16 mouse cellular contexts compared by ENCODE assay signal in genomic region chr6:40465710-40466109, GRCm38 (mm10). TPM values are rescaled to one million over a fixed set of nuclear protein-coding genes. Genes with fewer than 3 reads are reported as not detected.
DNase-seq lines count a peak whose midpoint lies in the region; ATAC-seq and TF ChIP-seq lines count a peak whose summit lies in the region.
"Had no signal": no experiment of that assay in that cellular context is flagged by ENCODE, and none has a peak within 500 bp of the region (broad histone marks: within the 10 kb centered on the region; RNA-seq: fewer than 3 reads in every experiment).

No protein-coding gene starts in this region.

- no peak overlapping the region for H3K27ac ChIP-seq in kidney, postnatal 0 days
- no peak overlapping the region for H3K27ac ChIP-seq in kidney, embryonic 15.5 days
- H3K27ac ChIP-seq in gastrocnemius, adult 2 months, result no peak overlapping the region
- H3K27ac ChIP-seq: liver, embryonic 15.5 days had no signal

- no peak overlapping the region for H3K9ac ChIP-seq in kidney, postnatal 0 days (ENCODE audit: low read depth, low read length)
- H3K9ac ChIP-seq in kidney, embryonic 15.5 days, result no peak overlapping the region
- H3K9ac ChIP-seq: liver, embryonic 15.5 days had no signal

- H3K27me3 ChIP-seq in kidney, postnatal 0 days (ENCODE audit: insufficient read depth, low read length), result no peaks in the 10 kb centered on the region
- peaks cover 7% of the 10 kb centered on the region; the same call in 1 of the 2 replicates for H3K27me3 ChIP-seq in kidney, embryonic 15.5 days
- H3K27me3 ChIP-seq: liver, embryonic 15.5 days had no signal

- no peak for ATAC-seq in kidney, postnatal 0 days (replicated peaks; ENCODE audit: low FRiP score, low read depth)
- ATAC-seq in kidney, embryonic 15.5 days (replicated peaks; ENCODE audit: low FRiP score), result no peak
- ATAC-seq: midbrain, embryonic 16.5 days had no signal

- no peaks in the 10 kb centered on the region for H3K36me3 ChIP-seq in kidney, postnatal 0 days (ENCODE audit: insufficient read depth, low read length)
- no peaks in the 10 kb centered on the region for H3K36me3 ChIP-seq in kidney, embryonic 15.5 days
- H3K36me3 ChIP-seq: liver, embryonic 15.5 days had no signal

- H3K4me3 ChIP-seq in kidney, postnatal 0 days (replicated peaks; ENCODE audit: low read depth, low read length), result no peak overlapping the region
- H3K4me3 ChIP-seq in kidney, embryonic 15.5 days (replicated peaks), result no peak overlapping the region
- no peak overlapping the region for H3K4me3 ChIP-seq in gastrocnemius, adult 2 months
- H3K4me3 ChIP-seq: liver, embryonic 15.5 days had no signal

- 58% methylated on average over 6 of the region's 6 CpGs for WGBS in kidney, postnatal 0 days
- WGBS in kidney, embryonic 15.5 days, result 55% methylated on average over 6 of the region's 6 CpGs

- H3K4me1 ChIP-seq in kidney, postnatal 0 days (replicated peaks; ENCODE audit: insufficient read depth, low read length), result no peaks in the 10 kb centered on the region
- 0 out of 2 replicates have a peak, but pooled peaks cover 2% of the 10 kb centered on the region for H3K4me1 ChIP-seq in kidney, embryonic 15.5 days
- H3K4me1 ChIP-seq: liver, embryonic 15.5 days had no signal

- intact Hi-C loops in gastrocnemius, adult 2 months (cut with DNase I), result loop anchor here (10.0 kb wide), 1 partner anchor 651 kb away; the partner anchor contains the start of gene Mrps33

- peak; percentile 15 for DNase-seq in kidney, postnatal 0 days (ENCODE audit: low spot score)
- DNase-seq in 416B (ENCODE audit: low read depth) (peak; percentile 32), ES-CJ7 (ENCODE audit: low read depth, low spot score) (peak; percentile 39)
- peak; percentile 15 for DNase-seq in lung, postnatal 36 days
- no peak for DNase-seq in gastrocnemius, adult 2 months
- no peak for DNase-seq in ovary, postnatal 14 days (ENCODE audit: low spot score)
- DNase-seq in right cerebral cortex, adult 18-20 months, result no peak
- DNase-seq: adrenal gland, postnatal 25 days; cerebellum, adult 9-11 months had no signal

- H3K4me2 ChIP-seq in kidney, postnatal 0 days (ENCODE audit: low read length), result no peak overlapping the region
- H3K4me2 ChIP-seq in kidney, embryonic 15.5 days, result no peak overlapping the region
- H3K4me2 ChIP-seq: liver, embryonic 15.5 days had no signal

- peak; percentile 58 for TF ChIP-seq CTCF in kidney, postnatal 0 days (IDR thresholded peaks at IDR 0.05; ENCODE audit: low read depth)
- no peak; the same call in 1 of the 2 replicates for TF ChIP-seq CTCF in gastrocnemius, adult 2 months (IDR thresholded peaks at IDR 0.05)

- H3K9me3 ChIP-seq in kidney, postnatal 0 days (replicated peaks; ENCODE audit: low read length), result no peaks in the 10 kb centered on the region
- H3K9me3 ChIP-seq in kidney, embryonic 15.5 days (replicated peaks), result no peaks in the 10 kb centered on the region
- H3K9me3 ChIP-seq: liver, embryonic 15.5 days had no signal

RNA-seq across cellular contexts. Expression of gene Ssbp1, which starts 5.4 kb away (rescaled TPM):
- polyA plus RNA-seq in kidney, postnatal 0 days (2015; fragmentation: Nextera tagmentation; extraction: Ambion mirVana), result 184 and 196 TPM in 2 replicates
- polyA plus RNA-seq in kidney, embryonic 15.5 days (2015; fragmentation: Nextera tagmentation; extraction: Ambion mirVana), result 171 and 178 TPM in 2 replicates
- total RNA-seq in gastrocnemius, adult 2 months (2021), result 10 to 100 TPM; 24.7 to 29.6 TPM

RNA-seq across cellular contexts. Expression of gene Tas2r137, which starts 25.3 kb away (rescaled TPM):
- polyA plus RNA-seq in kidney, postnatal 0 days (2015; fragmentation: Nextera tagmentation; extraction: Ambion mirVana), result not detected in 2 replicates
- polyA plus RNA-seq in kidney, embryonic 15.5 days (2015; fragmentation: Nextera tagmentation; extraction: Ambion mirVana), result not detected in 2 replicates
- total RNA-seq in gastrocnemius, adult 2 months (2021), result not detected
- total RNA-seq: left cerebral cortex, adult 18-20 months had no signal
- polyA plus RNA-seq: heart, embryonic 16.5 days; liver, embryonic 15.5 days; midbrain, embryonic 16.5 days; stomach, embryonic 14.5 days had no signal

RNA-seq across cellular contexts. Expression of gene Wee2, which starts 26.8 kb away (rescaled TPM):
- 0.04 TPM in 1 of 2 replicates, not detected in the other for polyA plus RNA-seq in kidney, postnatal 0 days (2015; fragmentation: Nextera tagmentation; extraction: Ambion mirVana)
- 0.06 TPM in 1 of 2 replicates, not detected in the other for polyA plus RNA-seq in kidney, embryonic 15.5 days (2015; fragmentation: Nextera tagmentation; extraction: Ambion mirVana)
- total RNA-seq in gastrocnemius, adult 2 months (2021), result not detected
- total RNA-seq: adrenal gland, postnatal 25 days; ES-E14 had no signal
- polyA plus RNA-seq: heart, embryonic 16.5 days; liver, embryonic 15.5 days; stomach, embryonic 14.5 days had no signal

RNA-seq across cellular contexts. Expression of gene Tas2r108, which starts 27.6 kb away (rescaled TPM):
- polyA plus RNA-seq in kidney, postnatal 0 days (2015; fragmentation: Nextera tagmentation; extraction: Ambion mirVana), result not detected in 2 replicates
- not detected in 2 replicates for polyA plus RNA-seq in kidney, embryonic 15.5 days (2015; fragmentation: Nextera tagmentation; extraction: Ambion mirVana)
- not detected for total RNA-seq in gastrocnemius, adult 2 months (2021)
- total RNA-seq: adrenal gland, postnatal 25 days had no signal
- polyA plus RNA-seq: heart, embryonic 16.5 days; liver, embryonic 15.5 days; midbrain, embryonic 16.5 days had no signal

RNA-seq across cellular contexts. Expression of gene E330009J07Rik, which starts 29.8 kb away (rescaled TPM):
- polyA plus RNA-seq in kidney, postnatal 0 days (2015; fragmentation: Nextera tagmentation; extraction: Ambion mirVana), result 6.9 TPM in 2 replicates
- polyA plus RNA-seq in kidney, embryonic 15.5 days (2015; fragmentation: Nextera tagmentation; extraction: Ambion mirVana), result 10.7 and 14.8 TPM in 2 replicates
- 1 to 10 TPM in 1 of 2 experiments, under 1 TPM in 1; 0.98 to 1.2 TPM for total RNA-seq in gastrocnemius, adult 2 months (2021)

Comparison
In these comparisons a context has a peak if more than half of its experiments do, and no peak if none do; other contexts are left out.
1. DNase-seq: peak in kidney, postnatal 0 days (single experiment), 416B (single experiment), ES-CJ7 (single experiment) and lung, postnatal 36 days (single experiment); none in gastrocnemius, adult 2 months (single experiment), ovary, postnatal 14 days (single experiment) and right cerebral cortex, adult 18-20 months (single experiment).